Mouse (Mus musculus): ENCODE results near the gene F5. TPM values are rescaled to one million over a fixed set of nuclear protein-coding genes. Genes with fewer than 3 reads are reported as not detected.
A peak's percentile ranks its signal among the peaks of the same experiment; 100 is the strongest.

Gene F5
- total and polyA plus RNA-seq, 3 experiments: under 0.01 to 0.19 TPM; not detected in 1

GRCm38 (mm10) chr1:164138365-164139130 lies 13.1 kb upstream of the F5 start (continued):
- no peak for TF ChIP-seq MXI1 (IDR thresholded peaks at IDR 0.05; ENCODE audit: low read depth, low read length)
- peak; percentile 65; the same call in 1 of the 2 replicates for TF ChIP-seq MYC (IDR thresholded peaks at IDR 0.05; ENCODE audit: low read depth, low read length)
- TF ChIP-seq JUN (IDR thresholded peaks at IDR 0.05; ENCODE audit: insufficient read depth, low read depth, low read length): no peak
- TF ChIP-seq PAX5 (IDR thresholded peaks at IDR 0.05; ENCODE audit: low read length): no peak
- TF ChIP-seq CTCF (conservative IDR thresholded peaks at IDR 0.05 in 1 of 2, IDR thresholded peaks at IDR 0.05 in 1 of 2; ENCODE audit: low read depth in 2 of 2, low read length in 2 of 2): peak; percentile 93 to 97
- no peak for TF ChIP-seq POLR2AphosphoS2 (IDR thresholded peaks at IDR 0.05; ENCODE audit: low read depth, low read length)
- no peak for TF ChIP-seq SIN3A (IDR thresholded peaks at IDR 0.05; ENCODE audit: low read length)
- no peak for TF ChIP-seq TCF12 (IDR thresholded peaks at IDR 0.05; ENCODE audit: low read depth, low read length)
- no peak for TF ChIP-seq UBTF (IDR thresholded peaks at IDR 0.05; ENCODE audit: low read depth, low read length)

- DNase-seq (ENCODE audit: extremely low read depth): peak; percentile 87
- in situ Hi-C loops (cut with MboI; ENCODE audit: low pct_ligation_motif_present, low pct_unique_long_range_greater_than_20kb, low sequenced_read_pairs) (loop anchor here (5.0 kb wide), 1 partner anchor 92 kb away; the partner anchor contains the start of gene Sele), dilution Hi-C loops (cut with MboI; ENCODE audit: extremely low pct_ligation_motif_present, extremely low pct_unique_long_range_greater_than_20kb, low sequenced_read_pairs) (no loop called here)
- no peak overlapping the region for H3K4me3 ChIP-seq (replicated peaks in 1 of 3; ENCODE audit: low read depth in 2 of 3, low read length in 2 of 3, poor library complexity in 1 of 3)
- no peak overlapping the region for H3K27ac ChIP-seq (ENCODE audit: insufficient read depth, low read depth)
- H3K9me3 ChIP-seq (replicated peaks; ENCODE audit: low read length): no peaks in the 10 kb centered on the region
- no peaks in the 10 kb centered on the region for H3K79me2 ChIP-seq (replicated peaks; ENCODE audit: control insufficient read depth, extremely low read depth, insufficient read depth, poor library complexity, severe bottlenecking)
- H3K4me1 ChIP-seq (ENCODE audit: control insufficient read depth in 1 of 2, insufficient read depth in 2 of 2): peaks cover 16 to 32% of the 10 kb centered on the region in 2 experiments
- no peaks in the 10 kb centered on the region for H3K36me3 ChIP-seq (replicated peaks in 1 of 2; ENCODE audit: control insufficient read depth in 1 of 2, insufficient read depth in 1 of 2, low read length in 1 of 2)
- H3K9ac ChIP-seq (ENCODE audit: insufficient read depth, low read depth): no peak overlapping the region
- peaks cover 39% of the 10 kb centered on the region for H3K27me3 ChIP-seq (replicated peaks)
- H3K4me2 ChIP-seq (ENCODE audit: insufficient read depth, low read depth, poor library complexity, severe bottlenecking): peak overlapping the region; percentile 69
- TF ChIP-seq ZMIZ1 (IDR thresholded peaks at IDR 0.05; ENCODE audit: low read depth, low read length) (no peak), POLR2A (IDR thresholded peaks at IDR 0.05; ENCODE audit: low read depth, low read length) (no peak), GABPA (IDR thresholded peaks at IDR 0.05; ENCODE audit: insufficient replicate concordance, low read depth, low read length) (no peak), PAX5 (IDR thresholded peaks at IDR 0.05; ENCODE audit: low read length) (no peak), E2F4 (IDR thresholded peaks at IDR 0.05; ENCODE audit: insufficient replicate concordance, low read depth, low read length) (no peak), MXI1 (IDR thresholded peaks at IDR 0.05; ENCODE audit: low read depth, low read length) (no peak), MEF2A (IDR thresholded peaks at IDR 0.05; ENCODE audit: borderline replicate concordance, low read depth, low read length) (peak; percentile 53; the same call in 1 of the 2 replicates), ETS1 (conservative IDR thresholded peaks at IDR 0.05; ENCODE audit: low read depth, low read length) (peak; percentile 68), ZKSCAN1 (IDR thresholded peaks at IDR 0.05; ENCODE audit: borderline replicate concordance, low read depth, low read length) (no peak), EP300 (IDR thresholded peaks at IDR 0.05; ENCODE audit: low read length) (peak; percentile 85), MAFK (IDR thresholded peaks at IDR 0.05; ENCODE audit: insufficient replicate concordance, low read length) (peak; percentile 64; the same call in 1 of the 2 replicates), ELF1 (IDR thresholded peaks at IDR 0.05; ENCODE audit: low read depth, low read length) (0 out of 2 replicates have a peak, but pooled peaks have one; percentile 30), BHLHE40 (IDR thresholded peaks at IDR 0.05; ENCODE audit: low read depth, low read length) (peak; percentile 64), KAT2A (IDR thresholded peaks at IDR 0.05; ENCODE audit: insufficient replicate concordance, low read length) (no peak), NELFE (IDR thresholded peaks at IDR 0.05; ENCODE audit: low read depth, low read length) (no peak), RCOR1 (conservative IDR thresholded peaks at IDR 0.05; ENCODE audit: low read depth, low read length) (0 out of 2 replicates have a peak, but pooled peaks have one; percentile 60), UBTF (IDR thresholded peaks at IDR 0.05; ENCODE audit: low read depth, low read length) (no peak), HCFC1 (IDR thresholded peaks at IDR 0.05; ENCODE audit: low read depth, low read length) (no peak), TCF12 (IDR thresholded peaks at IDR 0.05; ENCODE audit: low read depth, low read length) (no peak), RAD21 (IDR thresholded peaks at IDR 0.05; ENCODE audit: low read depth, low read length) (no peak), CTCF (conservative IDR thresholded peaks at IDR 0.05 in 1 of 2, IDR thresholded peaks at IDR 0.05 in 1 of 2; ENCODE audit: low read depth in 2 of 2, low read length in 2 of 2) (no peak), SMC3 (IDR thresholded peaks at IDR 0.05; ENCODE audit: low read depth, low read length) (no peak), MAX (IDR thresholded peaks at IDR 0.05; ENCODE audit: low read length) (no peak), JUND (conservative IDR thresholded peaks at IDR 0.05; ENCODE audit: low read depth, low read length) (0 out of 2 replicates have a peak, but pooled peaks have one; percentile 21), CHD1 (IDR thresholded peaks at IDR 0.05; ENCODE audit: low read depth, low read length) (no peak), SIN3A (IDR thresholded peaks at IDR 0.05; ENCODE audit: low read length) (no peak; the same call in 1 of the 2 replicates), TBP (conservative IDR thresholded peaks at IDR 0.05; ENCODE audit: low read depth, low read length) (no peak), CHD2 (IDR thresholded peaks at IDR 0.05; ENCODE audit: low read length) (peak; percentile 53; the same call in 1 of the 2 replicates), POLR2AphosphoS2 (IDR thresholded peaks at IDR 0.05; ENCODE audit: low read depth, low read length) (no peak), NRF1 (IDR thresholded peaks at IDR 0.05; ENCODE audit: low read depth, low read length) (no peak), IRF4 (IDR thresholded peaks at IDR 0.05; ENCODE audit: low read depth, low read length) (peak; percentile 86), MAZ (IDR thresholded peaks at IDR 0.05; ENCODE audit: low read depth, low read length) (peak; percentile 67; the same call in 1 of the 2 replicates), JUN (IDR thresholded peaks at IDR 0.05; ENCODE audit: insufficient read depth, low read depth, low read length) (peak; percentile 46; the same call in 1 of the 2 replicates)
These were observed 12.2 kb upstream of the F5 start for GRCm38 (mm10) chr1:164139464-164139863.
